Mouse (Mus musculus): Measurements from ENCODE around the gene Rmnd5a.

DNA sequence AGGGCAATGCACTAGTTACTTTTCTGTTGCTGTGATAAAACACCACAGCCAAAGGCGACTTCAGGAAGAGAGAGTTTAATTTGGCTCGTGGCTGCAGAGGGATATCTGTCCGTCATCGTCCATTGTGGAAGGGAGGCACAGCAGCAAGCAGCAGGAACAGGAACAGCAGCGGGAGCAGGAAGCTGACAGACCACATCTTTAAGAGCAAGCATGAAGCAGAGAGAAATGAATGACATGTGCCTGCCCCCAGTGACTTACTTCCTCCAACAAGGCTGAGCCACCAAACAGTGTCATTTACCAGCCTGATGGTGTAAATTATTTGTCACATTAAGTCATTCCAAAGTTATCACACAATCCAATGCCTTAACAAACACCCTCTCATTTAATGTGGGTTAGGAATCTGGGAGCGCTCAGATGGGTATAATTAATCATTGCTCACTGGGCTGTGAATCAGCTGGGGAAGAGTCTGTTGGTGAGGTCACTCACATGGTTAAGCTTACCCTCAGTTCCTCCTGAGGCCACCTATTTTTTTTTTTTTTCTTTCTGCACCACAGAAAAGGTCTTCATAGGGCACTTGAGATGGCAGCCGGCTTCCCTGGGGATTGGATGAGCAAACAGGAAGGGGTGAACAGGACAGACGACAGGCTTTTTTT, 17.6 kb upstream of the Rmnd5a start:
- TF ChIP-seq CTCF (IDR thresholded peaks at IDR 0.05; ENCODE audit: borderline replicate concordance, insufficient read depth, low read length) (no peak), POLR2A (IDR thresholded peaks at IDR 0.05; ENCODE audit: low read depth, low read length) (no peak)

Data from embryonic fibroblast, embryonic 13.5 days (primary cell).